Mouse (Mus musculus): ENCODE measurements around the gene Dpysl4.

DNA sequence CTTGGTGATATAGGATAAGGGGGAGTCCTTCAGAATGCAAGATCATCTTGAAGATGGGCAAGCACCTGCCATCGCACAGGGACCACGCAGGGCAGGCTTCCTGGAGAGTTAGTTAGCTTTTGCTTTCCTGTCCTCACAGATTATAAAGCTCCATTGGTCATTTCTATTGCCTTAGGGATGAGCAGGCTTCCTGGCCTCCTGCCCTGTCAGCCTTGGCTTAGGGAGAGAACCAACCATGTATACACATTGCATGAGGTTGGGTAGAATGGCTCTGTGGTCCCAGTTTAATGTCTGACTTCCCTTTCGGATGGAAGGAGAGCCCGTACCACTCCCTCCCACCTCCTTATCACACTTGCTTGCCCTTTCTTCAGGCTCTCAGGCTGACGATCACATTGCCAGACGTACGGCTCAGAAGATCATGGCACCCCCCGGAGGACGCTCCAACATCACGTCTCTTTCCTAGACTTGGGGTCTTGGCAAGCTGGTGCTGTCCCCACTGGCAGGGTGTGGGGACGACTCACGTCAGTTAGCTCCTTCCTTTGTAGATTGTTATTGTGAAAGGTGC is 14.8 kb downstream of the Dpysl4 start:
- TF ChIP-seq POLR2A (IDR thresholded peaks at IDR 0.05; ENCODE audit: borderline replicate concordance, extremely low read depth, insufficient read depth, insufficient read length, poor library complexity, severe bottlenecking) = no peak
- TF ChIP-seq CTCF (IDR thresholded peaks at IDR 0.05; ENCODE audit: borderline replicate concordance, extremely low read depth, insufficient read depth, insufficient read length) = no peak

Measured in brain, embryonic 14.5 days (tissue).